Mouse (Mus musculus) mouse embryonic stem cell (cell line): ENCODE data around the gene Sytl1.

Experiments
- in situ Hi-C, 2 experiments: fragments of 300-500 bp; cut with MboI; formaldehyde crosslinking; loops; 1 replicate in 1 of 2; 3 replicates in 1 of 2; pipeline ENCODE4 v1.14.3; 2019 to 2020; ENCODE audit warnings: low sequenced_read_pairs in 2 of 2, low pct_unique_long_range_greater_than_20kb in 1 of 2, mixed read lengths in 1 of 2; ENCODE audit not compliant: unreplicated experiment in 1 of 2

Gene Sytl1

GRCm38 (mm10) chr4:133227636-133228035 lies 35.3 kb downstream of the Sytl1 start:
- in situ Hi-C loops, result no loop called here

- in situ Hi-C loops, result no loop called here
Observed at GRCm38 (mm10) chr4:133226073-133226472, 36.8 kb downstream of the Sytl1 start.

GRCm38 (mm10) chr4:133223875-133224274 lies 39.0 kb downstream of the Sytl1 start:
- in situ Hi-C loops, result no loop called here

- in situ Hi-C loops, result no loop called here
Observed at GRCm38 (mm10) chr4:133221701-133222100, 41.2 kb downstream of the Sytl1 start.

GRCm38 (mm10) chr4:133220656-133221055 lies 42.3 kb downstream of the Sytl1 start:
- in situ Hi-C loops, result no loop called here

GRCm38 (mm10) chr4:133218745-133219144 lies 44.2 kb downstream of the Sytl1 start:
- in situ Hi-C loops, result loop anchor here in 1 of 2 experiments (5.0 kb wide), 1 partner anchor 84 kb away; no protein-coding TSS in a partner anchor

- in situ Hi-C loops, result loop anchor here in 1 of 2 experiments (5.0 kb wide), 1 partner anchor 85 kb away; no protein-coding TSS in a partner anchor
Observed at GRCm38 (mm10) chr4:133217641-133218040, 45.3 kb downstream of the Sytl1 start.

GRCm38 (mm10) chr4:133213661-133214060 lies 49.3 kb downstream of the Sytl1 start:
- in situ Hi-C loops, result no loop called here

GRCm38 (mm10) chr4:133213268-133213590 lies 49.7 kb downstream of the Sytl1 start:
- in situ Hi-C loops, result no loop called here

GRCm38 (mm10) chr4:133212562-133213267 lies 50.2 kb downstream of the Sytl1 start:
- in situ Hi-C loops, result no loop called here

- in situ Hi-C loops, result no loop called here
Observed at GRCm38 (mm10) chr4:133211751-133212561, 51.0 kb downstream of the Sytl1 start, which contains the start of the genes Cd164l2 and Gpr3. Gene Cd164l2 (plus strand): TSS chr4:133212131. Gene Gpr3 (minus strand): TSS chr4:133212536.

GRCm38 (mm10) chr4:133210788-133211390 lies 52.0 kb downstream of the Sytl1 start:
- in situ Hi-C loops, result no loop called here

GRCm38 (mm10) chr4:133210023-133210787 lies 52.7 kb downstream of the Sytl1 start:
- in situ Hi-C loops, result no loop called here

GRCm38 (mm10) chr4:133209366-133209765 lies 53.5 kb downstream of the Sytl1 start:
- in situ Hi-C loops, result no loop called here

GRCm38 (mm10) chr4:133204379-133204778 lies 58.5 kb downstream of the Sytl1 start:
- in situ Hi-C loops, result no loop called here

- in situ Hi-C loops, result no loop called here
Observed at GRCm38 (mm10) chr4:133203591-133203990, 59.3 kb downstream of the Sytl1 start.
